Mouse (Mus musculus) Muller cell, postnatal 12 days (primary cell): Measurements from ENCODE around the gene Olfr532.
"Not testable (repeated sequence)": the region's sequence is repeated elsewhere in the genome, so short reads cannot be mapped to it uniquely, and the experiment has no call there.

ENCODE experiments used
- DNase-seq: peaks from one replicate; pipeline ENCODE4 v3.0.0-alpha.2; 2015; ENCODE audit errors: inconsistent ontology term

The Olfr532 gene

GRCm38 (mm10) chr7:140421539-140421938, at the start of gene Olfr532:
TSS of gene Olfr532 (minus strand) at chr7:140421639.
- no peak for DNase-seq

GRCm38 (mm10) chr7:140463070-140463469, 41.6 kb upstream of the Olfr532 start, which contains the start of gene Olfr533:
TSS of gene Olfr533 (plus strand) at chr7:140463370.
- DNase-seq: not testable (repeated sequence)

DNA sequence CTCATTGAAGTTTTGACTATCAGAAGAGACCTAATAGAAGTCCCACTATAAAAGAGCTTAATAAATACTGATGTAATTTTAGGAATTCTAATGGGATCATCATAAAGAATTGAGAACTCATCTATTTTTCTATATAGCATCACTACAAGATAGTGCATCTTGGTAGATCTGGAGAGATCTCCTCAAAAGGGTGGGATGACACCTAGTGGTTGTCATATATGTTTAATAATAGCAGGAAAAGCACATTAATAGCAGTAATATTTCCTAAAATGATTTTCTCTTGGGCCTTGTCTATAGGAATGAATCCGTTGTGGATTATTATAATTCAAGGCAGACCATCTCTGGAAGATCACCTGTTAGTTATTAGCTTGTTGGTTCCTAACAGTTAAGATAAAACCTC, 21.7 kb upstream of the Olfr532 start:
- no peak for DNase-seq

GRCm38 (mm10) chr7:140402818-140403217, 18.6 kb downstream of the Olfr532 start, which contains the start of gene Olfr531:
TSS of gene Olfr531 (minus strand) at chr7:140402918.
- no peak for DNase-seq

GRCm38 (mm10) chr7:140376911-140377310, 44.5 kb downstream of the Olfr532 start:
- DNase-seq: no peak

- no peak for DNase-seq
Observed at GRCm38 (mm10) chr7:140376231-140376630, 45.2 kb downstream of the Olfr532 start, which contains the start of gene Olfr530. TSS of gene Olfr530 (minus strand) at chr7:140376331.

- no peak for DNase-seq
Observed at GRCm38 (mm10) chr7:140374300-140374699, 47.1 kb downstream of the Olfr532 start.
